Mouse (Mus musculus) myocyte (in vitro differentiated cells): Measurements from ENCODE around the gene Socs5. TPM values are rescaled to one million over a fixed set of nuclear protein-coding genes. Genes with fewer than 3 reads are reported as not detected.

Experiments used
- H3K27me3 ChIP-seq: one replicate; pipeline ENCODE4 v1.6.1; 2011; ENCODE audit not compliant: control insufficient read depth, insufficient read depth, insufficient read length
- H3K36me3 ChIP-seq: one replicate; pipeline ENCODE4 v1.6.1; 2011; ENCODE audit not compliant: control insufficient read depth, insufficient read depth
- H3K4me2 ChIP-seq: one replicate; pipeline ENCODE4 v1.6.1; 2011; ENCODE audit warnings: low read depth, control low read depth
- H3K4me3 ChIP-seq: one replicate; pipeline ENCODE4 v1.5.1; 2011; ENCODE audit warnings: mild to moderate bottlenecking, control low read depth, moderate library complexity
- H3K79me2 ChIP-seq: one replicate; pipeline ENCODE4 v1.6.1; 2011; ENCODE audit not compliant: control insufficient read depth, insufficient read depth
- H3ac ChIP-seq: one replicate; pipeline ENCODE4 v1.6.1; 2011; ENCODE audit not compliant: control insufficient read depth, insufficient read length
- CEBPB ChIP-seq: IDR thresholded peaks from 2 replicates; pipeline ENCODE4 v1.6.1; 2011; ENCODE audit warnings: mild to moderate bottlenecking, moderate library complexity; ENCODE audit not compliant: poor library complexity, insufficient read depth, severe bottlenecking
- E2F4 ChIP-seq: IDR thresholded peaks from one replicate; pipeline ENCODE4 v1.6.1; 2011; ENCODE audit warnings: mild to moderate bottlenecking, control low read depth, moderate library complexity; ENCODE audit not compliant: insufficient read depth
- MAX ChIP-seq: IDR thresholded peaks from one replicate; pipeline ENCODE4 v1.6.1; 2011; ENCODE audit warnings: low read depth, mild to moderate bottlenecking, control low read depth
- MYOD1 ChIP-seq, 3 experiments: IDR thresholded peaks; one replicate each; pipeline ENCODE4 v1.6.1; 2011; ENCODE audit warnings: control low read depth in 2 of 3, low read depth in 2 of 3, mild to moderate bottlenecking in 2 of 3, moderate library complexity in 1 of 3; ENCODE audit not compliant: insufficient read length in 2 of 3, control insufficient read depth in 1 of 3
- MYOG ChIP-seq, 3 experiments: IDR thresholded peaks; one replicate each; pipeline ENCODE4 v1.6.1; 2011; ENCODE audit warnings: control low read depth in 2 of 3, low read depth in 2 of 3, mild to moderate bottlenecking in 2 of 3; ENCODE audit not compliant: insufficient read length in 2 of 3, control insufficient read depth in 1 of 3, insufficient read depth in 1 of 3
- POLR2A ChIP-seq: IDR thresholded peaks from one replicate; pipeline ENCODE4 v1.6.1; 2011; ENCODE audit warnings: low read depth, mild to moderate bottlenecking, control low read depth, moderate library complexity; ENCODE audit not compliant: insufficient read length
- POLR2AphosphoS2 ChIP-seq: IDR thresholded peaks from one replicate; pipeline ENCODE4 v1.6.1; 2011; ENCODE audit warnings: low read depth, control low read depth; ENCODE audit not compliant: insufficient read length
- REST ChIP-seq: IDR thresholded peaks from one replicate; pipeline ENCODE4 v1.6.1; 2011; ENCODE audit warnings: mild to moderate bottlenecking, control low read depth, moderate library complexity; ENCODE audit not compliant: insufficient read depth, insufficient read length
- SRF ChIP-seq: IDR thresholded peaks from one replicate; pipeline ENCODE4 v1.6.1; 2011; ENCODE audit warnings: low read depth; ENCODE audit not compliant: control insufficient read depth, insufficient read length
- TCF12 ChIP-seq: IDR thresholded peaks from one replicate; pipeline ENCODE4 v1.6.1; 2011; ENCODE audit warnings: mild to moderate bottlenecking, control low read depth; ENCODE audit not compliant: poor library complexity, insufficient read depth, severe bottlenecking
- TCF3 ChIP-seq: IDR thresholded peaks from one replicate; pipeline ENCODE4 v1.6.1; 2011; ENCODE audit warnings: low read depth, control low read depth; ENCODE audit not compliant: insufficient read length
- USF1 ChIP-seq: IDR thresholded peaks from one replicate; pipeline ENCODE4 v1.6.1; 2011; ENCODE audit warnings: low read depth, mild to moderate bottlenecking, control low read depth, moderate library complexity
- polyA plus RNA-seq: library from polyadenylated mRNA; unstranded; fragments of >200 nt; fragmentation: generic; extraction: Trizol; gene quantifications from one replicate; pipeline ENCODE4 v1.2.1, GENCODE M21; 2012; ENCODE audit warnings: missing spikeins

The Socs5 gene
- polyA plus RNA-seq, 1 experiment, result 14.0 TPM

GRCm38 (mm10) chr17:87158597-87158996 lies 51.1 kb downstream of the Socs5 start:
- H3K27me3 ChIP-seq, result no peaks in the 10 kb centered on the region
- H3ac ChIP-seq, result no peak overlapping the region
- no peak overlapping the region for H3K4me2 ChIP-seq
- no peak for TF ChIP-seq CEBPB
- no peak for TF ChIP-seq POLR2A
- no peak for TF ChIP-seq MAX
- no peak for TF ChIP-seq E2F4
- TF ChIP-seq TCF12, result no peak
- TF ChIP-seq SRF, result no peak
- TF ChIP-seq REST, result no peak
- no peak for TF ChIP-seq TCF3
- TF ChIP-seq MYOG (IDR thresholded peaks at IDR 0.05; ENCODE audit: control insufficient read depth in 1 of 3, insufficient read depth in 1 of 3, insufficient read length in 2 of 3, low read depth in 2 of 3), result no peak
- no peak for TF ChIP-seq POLR2AphosphoS2
- TF ChIP-seq MYOD1 (IDR thresholded peaks at IDR 0.05; ENCODE audit: control insufficient read depth in 1 of 3, insufficient read length in 2 of 3, low read depth in 2 of 3), result no peak
- no peak for TF ChIP-seq USF1
- no peak overlapping the region for H3K4me3 ChIP-seq
- no peaks in the 10 kb centered on the region for H3K79me2 ChIP-seq
- no peaks in the 10 kb centered on the region for H3K36me3 ChIP-seq

- no peak overlapping the region for H3K4me3 ChIP-seq
- no peaks in the 10 kb centered on the region for H3K36me3 ChIP-seq
- TF ChIP-seq USF1, result no peak
- TF ChIP-seq E2F4, result no peak
- TF ChIP-seq MYOG (IDR thresholded peaks at IDR 0.05; ENCODE audit: control insufficient read depth in 1 of 3, insufficient read depth in 1 of 3, insufficient read length in 2 of 3, low read depth in 2 of 3), result no peak
- TF ChIP-seq SRF, result no peak
Measured at GRCm38 (mm10) chr17:87160270-87160669, 52.8 kb downstream of the Socs5 start.

GRCm38 (mm10) chr17:87164312-87164922 lies 56.9 kb downstream of the Socs5 start:
- H3K27me3 ChIP-seq, result no peaks in the 10 kb centered on the region
- no peaks in the 10 kb centered on the region for H3K36me3 ChIP-seq
- H3K79me2 ChIP-seq, result no peaks in the 10 kb centered on the region
- no peak overlapping the region for H3ac ChIP-seq
- no peak overlapping the region for H3K4me2 ChIP-seq
- no peak overlapping the region for H3K4me3 ChIP-seq
- no peak for TF ChIP-seq TCF3
- no peak for TF ChIP-seq MYOG (IDR thresholded peaks at IDR 0.05; ENCODE audit: control insufficient read depth in 1 of 3, insufficient read depth in 1 of 3, insufficient read length in 2 of 3, low read depth in 2 of 3)
- no peak for TF ChIP-seq MYOD1 (IDR thresholded peaks at IDR 0.05; ENCODE audit: control insufficient read depth in 1 of 3, insufficient read length in 2 of 3, low read depth in 2 of 3)
- TF ChIP-seq SRF, result no peak
- no peak for TF ChIP-seq MAX
- no peak for TF ChIP-seq POLR2A
- TF ChIP-seq POLR2AphosphoS2, result no peak
- no peak for TF ChIP-seq CEBPB
- TF ChIP-seq REST, result no peak
- no peak for TF ChIP-seq USF1
- TF ChIP-seq E2F4, result no peak
- TF ChIP-seq TCF12, result no peak

More at GRCm38 (mm10) chr17:87160270-87160669, 52.8 kb downstream of the Socs5 start:
- Histone ChIP-seq H3K79me2 (no peaks in the 10 kb centered on the region), H3ac (no peak overlapping the region), H3K27me3 (no peaks in the 10 kb centered on the region), H3K4me2 (no peak overlapping the region)

GRCm38 (mm10) chr17:87167407-87167806 lies 59.9 kb downstream of the Socs5 start:
- TF ChIP-seq MYOD1 (IDR thresholded peaks at IDR 0.05; ENCODE audit: control insufficient read depth in 1 of 3, insufficient read length in 2 of 3, low read depth in 2 of 3), result no peak
- no peak for TF ChIP-seq MAX
- TF ChIP-seq MYOG (IDR thresholded peaks at IDR 0.05; ENCODE audit: control insufficient read depth in 1 of 3, insufficient read depth in 1 of 3, insufficient read length in 2 of 3, low read depth in 2 of 3), result no peak
- no peak for TF ChIP-seq CEBPB
- TF ChIP-seq TCF12, result no peak
- TF ChIP-seq REST, result no peak
- no peak for TF ChIP-seq POLR2AphosphoS2
- TF ChIP-seq SRF, result no peak
- no peak for TF ChIP-seq POLR2A
- no peak for TF ChIP-seq E2F4
- no peak for TF ChIP-seq TCF3
- no peak overlapping the region for H3K4me2 ChIP-seq
- H3K4me3 ChIP-seq, result no peak overlapping the region
- no peaks in the 10 kb centered on the region for H3K36me3 ChIP-seq
- no peak overlapping the region for H3ac ChIP-seq
- no peaks in the 10 kb centered on the region for H3K27me3 ChIP-seq
- H3K79me2 ChIP-seq, result no peaks in the 10 kb centered on the region

GRCm38 (mm10) chr17:87169076-87169475 lies 61.6 kb downstream of the Socs5 start:
- Histone ChIP-seq H3K4me2 (no peak overlapping the region), H3ac (no peak overlapping the region), H3K4me3 (no peak overlapping the region), H3K79me2 (no peaks in the 10 kb centered on the region), H3K36me3 (no peaks in the 10 kb centered on the region), H3K27me3 (no peaks in the 10 kb centered on the region)
- TF ChIP-seq USF1, result no peak
- TF ChIP-seq POLR2AphosphoS2, result no peak
- TF ChIP-seq POLR2A, result no peak
- TF ChIP-seq SRF, result no peak
- no peak for TF ChIP-seq MAX
- TF ChIP-seq TCF12, result no peak
- TF ChIP-seq TCF3, result no peak
